Mouse (Mus musculus) neural tube, embryonic 12.5 days (tissue): ENCODE data around the gene Kcnn3. TPM values are rescaled to one million over a fixed set of nuclear protein-coding genes. Genes with fewer than 3 reads are reported as not detected.
A peak's percentile ranks its signal among the peaks of the same experiment; 100 is the strongest.

Experiments used
- ATAC-seq: fragments of 200-750 bp; cut with Nextera tagmentation; 2 replicates; pipeline ENCODE4 v1.8.0; 2017; ENCODE audit warnings: low read depth, mild to moderate bottlenecking, moderate TSS enrichment, moderate library complexity; ENCODE audit not compliant: low FRiP score
- H3K27ac ChIP-seq: fragments of 300-500 bp; sonication (generic); 2 replicates; pipeline ENCODE4 v1.5.1; 2016
- H3K27me3 ChIP-seq: fragments of 300-500 bp; sonication (generic); replicated peaks from 2 replicates; pipeline ENCODE4 v1.6.1; 2016; ENCODE audit warnings: mild to moderate bottlenecking
- H3K36me3 ChIP-seq: fragments of 300-500 bp; sonication (generic); 2 replicates; pipeline ENCODE4 v1.6.1; 2016; ENCODE audit warnings: mild to moderate bottlenecking
- H3K4me1 ChIP-seq: fragments of 300-500 bp; sonication (generic); 2 replicates; pipeline ENCODE4 v1.6.1; 2016
- H3K4me2 ChIP-seq: fragments of 300-500 bp; sonication (generic); replicated peaks from 2 replicates; pipeline ENCODE4 v1.6.1; 2016; ENCODE audit warnings: mild to moderate bottlenecking
- H3K4me3 ChIP-seq: fragments of 300-500 bp; sonication (generic); 2 replicates; pipeline ENCODE4 v1.5.1; 2016
- H3K9ac ChIP-seq: fragments of 300-500 bp; sonication (generic); 2 replicates; pipeline ENCODE4 v1.6.1; 2016; ENCODE audit warnings: mild to moderate bottlenecking
- H3K9me3 ChIP-seq: fragments of 300-500 bp; sonication (generic); 2 replicates; pipeline ENCODE4 v1.6.1; 2016; ENCODE audit warnings: mild to moderate bottlenecking
- WGBS: fragments of 180-500 bp; shearing (Covaris S2); methylation state at CpG from one replicate; pipeline ENCODE4 v1.1.7; 2016; 5-methylcytosine and 5-hydroxymethylcytosine counted together
- polyA plus RNA-seq: library from polyadenylated mRNA; unstranded; fragments of >200 nt; fragmentation: Nextera tagmentation; extraction: Ambion mirVana; gene quantifications from 2 replicates; pipeline ENCODE4 v1.2.1, GENCODE M21; 2016

The Kcnn3 gene
- polyA plus RNA-seq, 1 experiment from 2014 or later, result 3.4 TPM

- Histone ChIP-seq H3K4me3 (no peak overlapping the region), H3K36me3 (no peaks in the 10 kb centered on the region), H3K4me1 (peaks cover 7% of the 10 kb centered on the region), H3K9me3 (no peaks in the 10 kb centered on the region), H3K27ac (no peak overlapping the region), H3K27me3 (no peaks in the 10 kb centered on the region), H3K9ac (no peak overlapping the region), H3K4me2 (no peak overlapping the region)
- ATAC-seq, result no peak
Observed at GRCm38 (mm10) chr3:89658457-89658856, 138.5 kb downstream of the Kcnn3 start.

GRCm38 (mm10) chr3:89659938-89660620, 140.1 kb downstream of the Kcnn3 start:
- Histone ChIP-seq H3K27ac (no peak overlapping the region), H3K4me1 (peaks cover 18% of the 10 kb centered on the region), H3K4me3 (no peak overlapping the region), H3K9ac (no peak overlapping the region), H3K9me3 (no peaks in the 10 kb centered on the region), H3K4me2 (no peak overlapping the region), H3K36me3 (no peaks in the 10 kb centered on the region), H3K27me3 (no peaks in the 10 kb centered on the region)
- no peak for ATAC-seq
- 67% methylated on average over 11 of the region's 11 CpGs for WGBS

GRCm38 (mm10) chr3:89664808-89665207, 144.8 kb downstream of the Kcnn3 start:
- no peak overlapping the region for H3K4me3 ChIP-seq
- ATAC-seq, result peak; percentile 74; the same call in 1 of the 2 replicates
- no peak overlapping the region for H3K9ac ChIP-seq
- H3K9me3 ChIP-seq, result no peaks in the 10 kb centered on the region
- peak overlapping the region; percentile 35 for H3K4me2 ChIP-seq
- H3K27ac ChIP-seq, result no peak overlapping the region
- no peaks in the 10 kb centered on the region for H3K36me3 ChIP-seq
- 27% methylated on average over 12 of the region's 12 CpGs for WGBS
- peaks cover 21% of the 10 kb centered on the region for H3K4me1 ChIP-seq
- no peaks in the 10 kb centered on the region for H3K27me3 ChIP-seq

- 37% methylated on average over 11 of the region's 11 CpGs for WGBS
- H3K9me3 ChIP-seq, result no peaks in the 10 kb centered on the region
- H3K4me1 ChIP-seq, result peaks cover 21% of the 10 kb centered on the region
- H3K27me3 ChIP-seq, result no peaks in the 10 kb centered on the region
- no peak overlapping the region for H3K27ac ChIP-seq
- H3K4me2 ChIP-seq, result no peak overlapping the region
- no peaks in the 10 kb centered on the region for H3K36me3 ChIP-seq
- ATAC-seq, result no peak
- H3K9ac ChIP-seq, result no peak overlapping the region
- no peak overlapping the region for H3K4me3 ChIP-seq
Observed at GRCm38 (mm10) chr3:89667131-89667530, 147.2 kb downstream of the Kcnn3 start.

GRCm38 (mm10) chr3:89671334-89671733, 151.4 kb downstream of the Kcnn3 start:
- Histone ChIP-seq H3K4me2 (no peak overlapping the region), H3K36me3 (no peaks in the 10 kb centered on the region), H3K9ac (no peak overlapping the region), H3K9me3 (no peaks in the 10 kb centered on the region), H3K27ac (no peak overlapping the region), H3K27me3 (no peaks in the 10 kb centered on the region), H3K4me3 (no peak overlapping the region), H3K4me1 (peaks cover 4% of the 10 kb centered on the region; the same call in 1 of the 2 replicates)
- no peak for ATAC-seq
- 82% methylated on average over 6 of the region's 6 CpGs for WGBS

- no peaks in the 10 kb centered on the region for H3K27me3 ChIP-seq
- ATAC-seq, result no peak
- H3K9me3 ChIP-seq, result no peaks in the 10 kb centered on the region
- H3K9ac ChIP-seq, result no peak overlapping the region
- 88% methylated on average over 12 of the region's 12 CpGs for WGBS
- H3K4me1 ChIP-seq, result no peaks in the 10 kb centered on the region
- H3K4me2 ChIP-seq, result no peak overlapping the region
- H3K4me3 ChIP-seq, result no peak overlapping the region
- H3K36me3 ChIP-seq, result no peaks in the 10 kb centered on the region
- H3K27ac ChIP-seq, result no peak overlapping the region
Observed at GRCm38 (mm10) chr3:89672573-89673317, 152.8 kb downstream of the Kcnn3 start.

- no peak overlapping the region for H3K27ac ChIP-seq
- H3K4me2 ChIP-seq, result no peak overlapping the region
- WGBS, result 52% methylated on average over 5 of the region's 5 CpGs
- no peak overlapping the region for H3K4me3 ChIP-seq
- no peak for ATAC-seq
- no peaks in the 10 kb centered on the region for H3K36me3 ChIP-seq
- 0 out of 2 replicates have a peak, but pooled peaks cover 6% of the 10 kb centered on the region for H3K27me3 ChIP-seq
- no peak overlapping the region for H3K9ac ChIP-seq
- H3K9me3 ChIP-seq, result no peaks in the 10 kb centered on the region
- H3K4me1 ChIP-seq, result no peaks in the 10 kb centered on the region; the same call in 1 of the 2 replicates
Observed at GRCm38 (mm10) chr3:89677617-89678016, 157.7 kb downstream of the Kcnn3 start.

- 52% methylated on average over 5 of the region's 5 CpGs for WGBS
- Histone ChIP-seq H3K4me2 (no peak overlapping the region), H3K27ac (no peak overlapping the region), H3K9me3 (no peaks in the 10 kb centered on the region), H3K27me3 (0 out of 2 replicates have a peak, but pooled peaks cover 6% of the 10 kb centered on the region), H3K9ac (no peak overlapping the region), H3K4me1 (no peaks in the 10 kb centered on the region; the same call in 1 of the 2 replicates), H3K36me3 (no peaks in the 10 kb centered on the region), H3K4me3 (no peak overlapping the region)
- no peak for ATAC-seq
Observed at GRCm38 (mm10) chr3:89686031-89686430, 166.1 kb downstream of the Kcnn3 start.

GRCm38 (mm10) chr3:89688694-89689581, 169.0 kb downstream of the Kcnn3 start:
- H3K27me3 ChIP-seq, result no peaks in the 10 kb centered on the region
- no peaks in the 10 kb centered on the region for H3K36me3 ChIP-seq
- H3K9ac ChIP-seq, result peak overlapping the region; percentile 67
- H3K9me3 ChIP-seq, result peaks cover 10% of the 10 kb centered on the region; the same call in 1 of the 2 replicates
- H3K4me3 ChIP-seq, result peak overlapping the region; percentile 48
- peak overlapping the region; percentile 72 for H3K4me2 ChIP-seq
- H3K4me1 ChIP-seq, result no peaks in the 10 kb centered on the region
- H3K27ac ChIP-seq, result no peak overlapping the region
- peak; percentile 84 for ATAC-seq
- 6% methylated on average over 25 of the region's 25 CpGs for WGBS

GRCm38 (mm10) chr3:89691776-89692175, 171.8 kb downstream of the Kcnn3 start:
- Histone ChIP-seq H3K4me1 (no peaks in the 10 kb centered on the region), H3K4me3 (no peak overlapping the region), H3K9ac (no peak overlapping the region), H3K27me3 (no peaks in the 10 kb centered on the region), H3K27ac (no peak overlapping the region), H3K4me2 (no peak overlapping the region), H3K36me3 (no peaks in the 10 kb centered on the region), H3K9me3 (peaks cover 11% of the 10 kb centered on the region; the same call in 1 of the 2 replicates)
- 77% methylated on average over 9 of the region's 9 CpGs for WGBS
- no peak for ATAC-seq

- Histone ChIP-seq H3K9ac (no peak overlapping the region), H3K36me3 (no peaks in the 10 kb centered on the region), H3K4me2 (no peak overlapping the region), H3K27me3 (no peaks in the 10 kb centered on the region), H3K27ac (no peak overlapping the region), H3K4me3 (no peak overlapping the region), H3K9me3 (peaks cover 11% of the 10 kb centered on the region; the same call in 1 of the 2 replicates), H3K4me1 (no peaks in the 10 kb centered on the region; the same call in 1 of the 2 replicates)
- ATAC-seq, result no peak
- 86% methylated on average over 12 of the region's 12 CpGs for WGBS
Observed at GRCm38 (mm10) chr3:89696152-89696821, 176.3 kb downstream of the Kcnn3 start.
